Comparison of ENCODE assay signal across 8 mouse cellular contexts in genomic region chr2:167799629-167800387, GRCm38 (mm10).
A peak's percentile ranks its signal among the peaks of the same experiment; 100 is the strongest.
DNase-seq lines count a peak whose midpoint lies in the region; ATAC-seq and TF ChIP-seq lines count a peak whose summit lies in the region.

No protein-coding gene starts in this region.

- H3ac ChIP-seq in C2C12 (ENCODE audit: control insufficient read depth, insufficient read length, low read depth), result no peak overlapping the region

- no peaks in the 10 kb centered on the region for H3K79me2 ChIP-seq in C2C12 (ENCODE audit: control insufficient read depth, insufficient read depth)

- TF ChIP-seq CTCF in C2C12 (IDR thresholded peaks at IDR 0.05; ENCODE audit: control insufficient read depth, insufficient read depth, insufficient read length), result no peak

- peaks cover 12% of the 10 kb centered on the region for H3K4me1 ChIP-seq in forebrain, embryonic 10.5 days
- no peaks in the 10 kb centered on the region for H3K4me1 ChIP-seq in forebrain, embryonic 16.5 days (replicated peaks; ENCODE audit: control insufficient read depth, insufficient read depth, low read length)
- 0 out of 2 replicates have a peak, but pooled peaks cover 3% of the 10 kb centered on the region for H3K4me1 ChIP-seq in embryonic facial prominence, embryonic 14.5 days (ENCODE audit: control insufficient read depth, insufficient read depth, low read length)
- peaks cover 14% of the 10 kb centered on the region for H3K4me1 ChIP-seq in kidney, embryonic 16.5 days (ENCODE audit: insufficient read depth, low read length)
- H3K4me1 ChIP-seq in midbrain, embryonic 15.5 days, result no peaks in the 10 kb centered on the region

- no peak for DNase-seq in forebrain, embryonic 10.5 days (ENCODE audit: extremely low spot score, low spot score)
- peak; percentile 76 for DNase-seq in embryonic facial prominence, embryonic 14.5 days (ENCODE audit: low spot score)
- no peak for DNase-seq in cerebellum, postnatal 25 days
- no peak for DNase-seq in spleen, adult 18-20 months

- no peak overlapping the region for H3K4me3 ChIP-seq in forebrain, embryonic 10.5 days
- no peak overlapping the region for H3K4me3 ChIP-seq in forebrain, embryonic 16.5 days (replicated peaks; ENCODE audit: low read length)
- H3K4me3 ChIP-seq in C2C12 (ENCODE audit: insufficient read depth, poor library complexity, severe bottlenecking), result no peak overlapping the region
- no peak overlapping the region for H3K4me3 ChIP-seq in embryonic facial prominence, embryonic 14.5 days (ENCODE audit: low read depth, low read length)
- H3K4me3 ChIP-seq in kidney, embryonic 16.5 days (ENCODE audit: low read length), result no peak overlapping the region
- H3K4me3 ChIP-seq in midbrain, embryonic 15.5 days, result no peak overlapping the region

- H3K27me3 ChIP-seq in forebrain, embryonic 10.5 days (ENCODE audit: poor library complexity, severe bottlenecking), result peaks cover 3% of the 10 kb centered on the region; the same call in 1 of the 2 replicates
- no peaks in the 10 kb centered on the region for H3K27me3 ChIP-seq in forebrain, embryonic 16.5 days (replicated peaks; ENCODE audit: control insufficient read depth, insufficient read depth, low read length)
- H3K27me3 ChIP-seq in C2C12 (ENCODE audit: control insufficient read depth, insufficient read depth, insufficient read length), result no peaks in the 10 kb centered on the region
- no peaks in the 10 kb centered on the region for H3K27me3 ChIP-seq in embryonic facial prominence, embryonic 14.5 days (replicated peaks; ENCODE audit: control insufficient read depth, insufficient read depth, low read length)
- H3K27me3 ChIP-seq in kidney, embryonic 16.5 days (ENCODE audit: insufficient read depth, low read length), result no peaks in the 10 kb centered on the region
- no peaks in the 10 kb centered on the region for H3K27me3 ChIP-seq in midbrain, embryonic 15.5 days (replicated peaks)

- peak overlapping the region; percentile 72; the same call in 1 of the 2 replicates for H3K27ac ChIP-seq in forebrain, embryonic 10.5 days
- H3K27ac ChIP-seq in forebrain, embryonic 16.5 days (ENCODE audit: low read length), result no peak overlapping the region
- H3K27ac ChIP-seq in embryonic facial prominence, embryonic 14.5 days (replicated peaks; ENCODE audit: low read depth, low read length), result no peak overlapping the region
- no peak overlapping the region; the same call in 1 of the 2 replicates for H3K27ac ChIP-seq in kidney, embryonic 16.5 days (ENCODE audit: low read length)
- no peak overlapping the region for H3K27ac ChIP-seq in midbrain, embryonic 15.5 days

- no peaks in the 10 kb centered on the region for H3K9me3 ChIP-seq in forebrain, embryonic 10.5 days
- no peaks in the 10 kb centered on the region for H3K9me3 ChIP-seq in forebrain, embryonic 16.5 days (ENCODE audit: control insufficient read depth, low read length)
- H3K9me3 ChIP-seq in embryonic facial prominence, embryonic 14.5 days (ENCODE audit: control insufficient read depth, low read length), result no peaks in the 10 kb centered on the region
- no peaks in the 10 kb centered on the region for H3K9me3 ChIP-seq in kidney, embryonic 16.5 days (ENCODE audit: low read length)
- H3K9me3 ChIP-seq in midbrain, embryonic 15.5 days, result no peaks in the 10 kb centered on the region

- H3K9ac ChIP-seq in forebrain, embryonic 16.5 days (replicated peaks; ENCODE audit: low read depth, low read length), result no peak overlapping the region
- H3K9ac ChIP-seq in embryonic facial prominence, embryonic 14.5 days (ENCODE audit: low read depth, low read length), result no peak overlapping the region
- no peak overlapping the region for H3K9ac ChIP-seq in kidney, embryonic 16.5 days (replicated peaks; ENCODE audit: low read length)
- no peak overlapping the region for H3K9ac ChIP-seq in midbrain, embryonic 15.5 days

- ATAC-seq in forebrain, embryonic 16.5 days, result no peak
- ATAC-seq in embryonic facial prominence, embryonic 14.5 days (ENCODE audit: low read depth), result peak; percentile 61; the same call in 1 of the 2 replicates
- ATAC-seq in kidney, embryonic 16.5 days (ENCODE audit: low FRiP score, low TSS enrichment), result peak; percentile 52; the same call in 1 of the 2 replicates
- peak; percentile 63; the same call in 1 of the 2 replicates for ATAC-seq in midbrain, embryonic 15.5 days (replicated peaks)

- no peaks in the 10 kb centered on the region for H3K36me3 ChIP-seq in forebrain, embryonic 10.5 days (replicated peaks)
- no peaks in the 10 kb centered on the region for H3K36me3 ChIP-seq in forebrain, embryonic 16.5 days (ENCODE audit: control insufficient read depth, insufficient read depth)
- no peaks in the 10 kb centered on the region for H3K36me3 ChIP-seq in C2C12 (ENCODE audit: control insufficient read depth, insufficient read depth)
- no peaks in the 10 kb centered on the region for H3K36me3 ChIP-seq in embryonic facial prominence, embryonic 14.5 days (ENCODE audit: control insufficient read depth, insufficient read depth, low read length)
- no peaks in the 10 kb centered on the region for H3K36me3 ChIP-seq in kidney, embryonic 16.5 days (ENCODE audit: insufficient read depth, low read length)
- H3K36me3 ChIP-seq in midbrain, embryonic 15.5 days (replicated peaks), result no peaks in the 10 kb centered on the region

- 89% methylated on average over 5 of the region's 5 CpGs for WGBS in forebrain, embryonic 10.5 days
- 92% methylated on average over 5 of the region's 5 CpGs for WGBS in forebrain, embryonic 16.5 days
- 87% methylated on average over 5 of the region's 5 CpGs for WGBS in embryonic facial prominence, embryonic 14.5 days
- 86% methylated on average over 5 of the region's 5 CpGs for WGBS in kidney, embryonic 16.5 days
- 90% methylated on average over 5 of the region's 5 CpGs for WGBS in midbrain, embryonic 15.5 days

- no peaks in the 10 kb centered on the region for H3K79me3 ChIP-seq in C2C12 (ENCODE audit: low read depth)

- H3K4me2 ChIP-seq in forebrain, embryonic 16.5 days (ENCODE audit: low read length), result no peak overlapping the region
- H3K4me2 ChIP-seq in embryonic facial prominence, embryonic 14.5 days (ENCODE audit: low read depth, low read length), result no peak overlapping the region
- H3K4me2 ChIP-seq in kidney, embryonic 16.5 days (replicated peaks; ENCODE audit: low read depth, low read length), result no peak overlapping the region
- no peak overlapping the region for H3K4me2 ChIP-seq in midbrain, embryonic 15.5 days

TF ChIP-seq in C2C12, 6 proteins besides CTCF, POLR2A, EP300 and RAD21:
- TF ChIP-seq MYOG (IDR thresholded peaks at IDR 0.05; ENCODE audit: control insufficient read depth, extremely low read depth, insufficient read length) (no peak), MYOD1 (IDR thresholded peaks at IDR 0.05; ENCODE audit: control insufficient read depth, insufficient read length, low read depth) (no peak), USF1 (IDR thresholded peaks at IDR 0.05; ENCODE audit: low read depth) (peak; percentile 91), MAX (IDR thresholded peaks at IDR 0.05) (no peak), CEBPB (IDR thresholded peaks at IDR 0.05; ENCODE audit: low read depth) (no peak), FOSL1 (IDR thresholded peaks at IDR 0.05; ENCODE audit: insufficient read depth, low read length, poor library complexity, severe bottlenecking) (no peak)
